Mouse (Mus musculus): ENCODE results near the gene Rsad2.
"Not testable (repeated sequence)": the region's sequence is repeated elsewhere in the genome, so short reads cannot be mapped to it uniquely, and the experiment has no call there.

The Rsad2 gene

DNA sequence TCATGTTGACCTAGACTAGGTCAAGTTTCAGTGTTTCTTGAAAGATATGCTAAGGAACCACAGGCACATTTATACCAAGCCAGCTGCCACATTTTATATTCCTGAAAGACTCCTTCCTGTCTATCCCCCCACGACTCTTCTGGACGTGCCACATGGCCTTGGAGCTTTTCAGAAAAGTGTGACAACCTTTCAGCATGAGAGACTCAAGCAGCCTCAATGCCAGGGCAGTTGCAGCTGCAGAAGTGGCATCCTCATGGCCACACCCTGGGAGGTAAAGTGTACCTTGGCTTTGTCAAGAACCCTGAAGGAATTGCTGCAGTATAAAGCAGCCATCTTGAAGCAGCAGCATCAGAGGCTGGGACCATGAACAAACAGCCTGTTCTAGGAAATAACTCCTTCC lies 11.7 kb downstream of the Rsad2 start:
- no peak for DNase-seq

DNA sequence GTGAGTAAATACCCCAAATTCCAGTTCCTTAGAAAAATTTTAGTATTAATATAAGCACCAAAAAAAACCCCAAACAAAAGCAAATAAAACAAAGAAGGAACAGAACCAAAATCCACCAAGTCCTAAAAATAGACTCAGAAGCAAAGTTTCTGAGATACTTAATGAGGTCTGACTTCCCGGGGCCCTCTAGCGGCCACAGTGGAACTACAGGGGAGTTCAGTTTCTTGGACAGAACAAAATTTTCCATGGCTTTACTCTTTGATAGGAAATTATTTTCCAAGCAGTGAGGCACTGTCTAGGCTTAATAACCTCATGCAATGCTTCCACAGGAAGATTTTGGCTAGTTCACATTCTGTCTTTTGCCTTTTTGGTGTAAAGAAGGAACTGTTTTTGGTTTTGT lies 12.2 kb downstream of the Rsad2 start:
- DNase-seq: peak; percentile 35

DNA sequence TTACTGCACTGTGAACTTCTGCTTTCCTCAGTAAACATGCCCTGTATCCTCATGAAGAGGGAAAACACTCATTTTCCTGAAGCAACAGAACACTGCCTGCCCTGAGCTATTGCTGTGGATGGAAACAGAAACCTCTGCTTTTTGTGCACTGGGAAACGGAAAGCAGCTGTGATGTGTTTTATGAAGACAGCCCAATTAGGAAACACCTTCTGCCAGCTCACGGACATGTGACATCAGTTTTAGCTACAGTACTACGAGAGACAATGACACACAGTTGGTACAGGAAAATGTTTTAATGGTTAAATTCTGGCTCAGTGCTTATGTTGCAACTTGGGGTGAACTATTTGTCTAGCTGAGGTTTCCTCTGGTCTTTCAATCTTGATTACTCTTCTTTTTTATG lies 16.9 kb downstream of the Rsad2 start:
- no peak for DNase-seq

DNA sequence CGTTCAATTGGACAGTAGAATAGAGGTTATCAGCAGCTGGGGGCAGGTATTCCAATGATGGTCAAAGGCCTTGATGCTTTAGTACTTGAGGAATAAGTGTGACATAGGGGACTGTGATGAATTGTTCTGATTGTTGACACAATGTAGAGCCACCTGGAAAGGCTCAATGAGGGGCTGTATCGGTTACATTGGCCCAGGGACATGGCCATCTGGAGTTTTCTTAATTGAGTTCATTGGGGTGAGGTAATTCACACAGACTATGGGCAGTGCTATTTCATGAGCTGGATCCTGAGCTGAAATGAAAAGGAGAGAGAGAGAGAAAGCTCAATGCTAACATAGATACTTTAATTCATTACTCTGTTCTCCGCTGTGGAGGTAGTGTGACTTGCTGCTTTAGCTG lies 18.3 kb downstream of the Rsad2 start:
- DNase-seq: no peak

DNA sequence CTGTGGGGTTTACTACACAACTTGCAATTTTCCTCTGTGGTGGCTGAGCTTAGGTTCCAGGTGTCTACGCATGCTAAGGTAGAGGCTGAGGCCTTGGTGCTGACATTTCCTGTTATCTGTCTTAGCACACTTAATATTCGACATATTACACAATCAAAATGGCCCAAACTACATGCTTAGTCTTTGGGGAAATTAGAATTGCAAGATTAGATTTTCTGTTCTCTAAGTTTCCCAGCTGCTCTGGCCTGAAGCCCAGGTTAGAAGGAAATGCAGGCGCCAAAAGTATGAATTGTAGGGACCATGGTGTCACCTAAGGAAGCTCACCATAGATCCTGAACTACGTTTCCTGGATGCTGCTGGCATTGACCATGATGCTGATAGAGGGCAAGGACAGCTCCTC lies 19.9 kb downstream of the Rsad2 start:
- no peak for DNase-seq

DNA sequence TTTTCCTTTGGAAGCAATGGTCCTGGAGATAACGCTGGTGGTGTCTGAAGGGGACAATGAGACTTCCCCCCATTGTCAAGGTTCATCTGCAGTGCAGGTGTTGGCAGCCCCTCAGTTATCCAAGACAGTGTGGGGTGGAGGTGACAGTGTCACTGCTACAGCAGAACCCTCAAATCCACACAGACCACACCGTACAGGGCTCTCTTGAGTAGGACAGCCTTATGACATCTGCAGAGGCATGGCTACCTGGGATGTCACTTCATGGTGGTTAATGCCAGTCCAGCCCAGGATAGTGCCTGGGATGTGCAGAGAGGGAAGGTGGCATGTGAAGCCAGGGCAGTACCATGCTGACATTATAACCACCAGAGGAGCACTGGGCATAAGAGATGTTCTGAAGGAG lies 27.5 kb downstream of the Rsad2 start:
- not testable (repeated sequence) for DNase-seq

DNA sequence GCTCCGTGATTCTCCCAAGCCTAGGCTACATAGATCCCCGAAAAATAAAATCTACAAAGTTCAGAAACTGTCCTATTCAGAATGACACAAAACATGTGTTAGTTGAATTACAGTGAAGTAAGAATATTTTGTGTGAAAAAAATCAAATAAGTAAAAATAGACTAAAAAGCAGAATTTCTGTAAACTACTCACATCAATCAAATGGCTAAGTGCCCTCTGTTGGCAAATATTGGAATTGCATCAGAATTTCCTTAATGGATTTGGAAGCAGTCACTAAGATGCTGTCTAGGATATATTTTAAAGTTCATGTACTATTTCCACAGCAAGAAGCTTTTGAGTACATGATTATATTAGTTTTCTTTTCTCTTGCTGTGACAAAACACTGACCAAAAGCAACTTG lies 31.4 kb downstream of the Rsad2 start:
- DNase-seq: no peak

DNA sequence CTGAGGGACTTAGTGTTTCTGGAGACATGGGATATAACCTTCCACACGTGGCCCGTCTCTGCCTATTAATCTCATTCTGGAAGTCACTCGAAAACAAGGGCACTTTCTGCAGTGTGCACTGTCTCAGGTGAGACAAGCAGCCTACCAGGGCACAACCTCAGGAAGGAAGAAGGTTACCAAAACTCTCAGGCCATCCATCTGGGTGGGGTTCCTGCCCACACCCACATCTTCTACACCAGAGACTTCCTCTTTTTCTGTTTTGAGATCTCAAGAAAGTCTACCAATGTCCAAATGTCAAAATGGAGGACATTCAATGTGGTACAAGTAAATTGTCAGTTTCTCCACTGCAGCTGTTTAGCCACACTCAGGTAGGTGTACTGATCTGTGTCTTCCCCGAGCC lies 37.9 kb downstream of the Rsad2 start:
- DNase-seq: no peak

DNA sequence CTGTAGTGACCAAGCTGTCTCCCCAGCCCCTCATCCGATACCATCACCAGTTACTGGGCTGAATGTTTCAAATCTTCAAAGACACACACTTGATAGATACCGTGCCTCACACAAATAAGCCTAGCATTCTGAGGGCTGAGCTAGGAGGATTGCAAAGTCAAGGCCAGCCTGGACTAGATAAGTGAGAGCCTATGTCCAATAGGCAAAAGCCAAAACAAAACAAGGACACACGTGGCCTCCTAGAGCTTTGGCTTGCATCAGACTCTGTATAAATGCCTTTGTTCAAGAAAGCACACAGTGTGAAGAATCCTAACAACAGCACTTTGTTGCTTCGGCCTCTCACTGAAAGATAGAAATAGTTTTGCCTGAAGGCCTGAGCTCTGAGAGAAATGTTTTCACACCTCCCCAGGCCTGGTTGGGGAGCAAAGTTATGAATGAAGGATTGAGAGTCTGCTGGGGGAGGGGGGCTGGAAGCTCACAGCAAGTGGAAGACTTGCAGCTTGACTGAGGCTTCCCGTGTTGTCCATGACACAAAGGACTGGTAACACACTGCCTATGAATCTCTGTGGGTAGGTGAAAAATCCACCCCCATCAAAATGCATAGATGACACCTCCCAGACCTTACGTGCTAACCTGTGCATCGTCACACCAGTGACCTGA lies 39.5 kb downstream of the Rsad2 start:
- peak; percentile 35 for DNase-seq

DNA sequence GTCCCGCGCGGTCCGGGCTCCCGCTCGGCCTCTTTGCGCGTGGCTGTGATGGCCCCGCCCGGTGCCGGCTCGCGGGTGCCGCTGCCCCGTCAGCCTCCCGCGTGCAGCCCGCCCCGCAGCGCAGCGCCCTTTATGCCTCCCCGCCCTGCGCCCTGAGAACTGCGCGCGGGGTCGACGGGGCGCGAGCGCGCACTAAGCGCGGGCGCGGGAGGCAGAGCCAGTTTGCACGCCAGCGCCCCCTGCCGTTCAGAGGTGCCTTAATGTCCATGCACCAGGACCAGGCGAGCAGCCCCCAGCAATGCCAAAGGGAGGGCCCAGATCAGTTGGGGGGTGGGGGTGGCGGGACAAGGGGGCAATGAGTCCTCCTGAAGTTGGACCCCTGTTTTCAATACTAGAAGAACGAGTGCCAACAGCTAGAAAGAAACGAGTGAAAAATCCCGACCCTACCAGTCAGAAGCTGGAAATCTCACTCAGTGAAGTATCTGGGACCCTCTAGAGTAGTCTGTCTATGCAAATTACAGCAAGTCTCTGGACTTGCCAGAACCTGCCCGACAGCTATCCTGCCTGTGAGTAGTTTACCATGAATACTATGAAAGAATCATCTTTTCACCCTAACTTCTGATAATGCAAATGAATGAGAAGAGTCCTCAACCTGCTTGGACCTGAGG lies 41.0 kb downstream of the Rsad2 start, which contains the start of gene Rnf144a:
Rnf144a (minus strand) TSS at position 151 of the 668 bp plus-strand sequence.
- DNase-seq: peak; percentile 84

DNA sequence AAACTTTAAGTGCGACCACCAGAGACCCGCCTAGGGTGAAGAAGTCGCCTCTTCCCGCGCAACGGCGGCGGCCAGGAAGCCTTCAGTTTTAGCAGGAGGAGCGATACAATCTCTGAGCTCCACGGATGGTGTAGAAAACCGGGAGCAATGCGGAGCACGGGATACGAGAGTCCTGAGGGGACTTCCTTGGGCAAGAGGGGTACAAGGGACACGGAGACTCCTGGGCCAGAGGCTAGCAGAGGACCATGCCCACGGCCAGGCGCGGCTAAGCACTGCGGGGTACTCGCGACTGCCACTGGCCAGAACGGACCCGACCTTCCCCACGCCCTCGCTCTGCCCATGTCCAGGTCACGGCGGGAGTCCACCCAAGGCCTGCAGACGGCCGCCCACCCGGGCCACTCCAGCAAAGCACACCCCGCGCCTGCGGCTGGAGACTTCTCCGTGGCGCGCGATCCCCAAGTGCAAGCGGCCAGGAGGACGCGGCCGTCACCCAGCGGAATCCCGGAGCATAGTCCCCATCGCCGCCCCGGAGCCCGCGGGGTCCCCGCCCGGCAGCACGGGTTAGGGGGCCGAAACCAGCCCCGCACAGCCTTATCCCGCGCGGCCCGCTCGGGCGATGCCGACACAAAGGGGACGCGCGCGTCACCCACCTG lies 41.7 kb downstream of the Rsad2 start:
- peak; percentile 25 for DNase-seq

DNA sequence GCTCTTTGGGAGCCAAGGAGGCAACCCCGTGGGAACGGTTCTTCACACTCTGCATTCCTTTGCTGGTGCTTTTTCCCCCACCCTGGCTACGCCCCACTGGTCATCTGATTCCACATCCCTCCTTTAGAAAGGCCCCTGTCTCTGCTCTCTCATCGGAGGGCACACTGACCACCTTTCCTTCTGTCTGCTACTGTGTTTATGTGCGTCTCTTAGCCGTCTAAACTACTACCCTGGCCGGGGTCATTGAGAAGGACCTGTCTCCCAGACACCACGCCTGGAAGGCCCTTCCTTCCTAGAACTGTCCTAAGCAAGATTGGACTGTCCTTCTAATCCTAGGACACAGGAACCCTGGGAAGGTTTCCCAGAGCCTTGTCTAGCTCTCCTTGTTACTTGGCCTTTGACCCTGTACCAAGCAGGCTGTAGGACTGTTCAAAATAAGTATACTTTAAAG lies 42.3 kb downstream of the Rsad2 start:
- DNase-seq: no peak

DNA sequence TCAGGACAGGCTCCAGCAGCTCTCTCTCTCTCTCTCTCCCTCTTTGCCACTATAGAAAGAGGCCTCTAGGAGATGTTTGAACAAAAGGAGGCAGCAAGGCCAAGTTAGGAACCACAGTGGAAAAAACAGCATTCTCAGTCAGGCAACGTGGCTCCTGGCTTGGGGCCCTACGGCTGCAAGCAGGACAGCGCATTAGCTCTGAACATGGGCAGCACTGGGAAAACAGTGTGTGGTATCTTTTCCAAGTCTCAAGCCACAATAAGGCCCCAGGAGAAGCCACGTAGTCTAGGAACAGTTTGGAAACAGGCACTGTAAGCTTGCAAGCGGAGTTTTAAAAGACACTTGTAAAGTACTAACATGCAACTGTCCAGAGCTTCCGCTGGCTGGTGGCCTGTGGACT lies 43.5 kb downstream of the Rsad2 start:
- no peak for DNase-seq

DNA sequence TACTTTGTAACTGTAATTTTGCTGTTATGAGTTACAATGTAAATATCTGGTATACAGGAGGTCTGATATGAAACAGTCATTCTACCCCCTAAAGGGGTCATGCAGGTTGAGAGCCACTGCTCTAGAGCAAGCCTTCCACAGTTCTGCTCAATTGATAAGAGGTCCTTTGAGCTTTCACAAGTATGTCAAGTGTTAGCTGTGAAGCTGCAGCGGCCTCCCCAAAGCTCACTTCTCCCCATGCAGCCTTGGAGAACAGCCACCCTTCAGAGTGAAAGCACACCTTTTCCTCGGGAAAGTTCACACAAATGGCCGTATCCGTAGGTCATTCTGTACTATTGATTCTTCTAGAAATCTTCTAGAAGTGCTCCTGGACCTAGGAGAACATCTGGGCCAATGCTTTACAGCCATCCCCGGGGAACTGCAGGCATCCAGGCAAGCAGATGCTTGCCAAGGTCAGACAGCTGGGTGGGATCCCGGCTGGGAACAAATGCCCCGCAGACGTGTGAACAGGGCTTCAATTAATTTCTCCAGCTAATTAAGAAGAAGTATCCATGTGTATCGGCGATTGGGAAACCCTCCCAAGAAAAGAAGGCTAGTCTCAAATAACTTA lies 44.3 kb downstream of the Rsad2 start:
- no peak for DNase-seq

DNA sequence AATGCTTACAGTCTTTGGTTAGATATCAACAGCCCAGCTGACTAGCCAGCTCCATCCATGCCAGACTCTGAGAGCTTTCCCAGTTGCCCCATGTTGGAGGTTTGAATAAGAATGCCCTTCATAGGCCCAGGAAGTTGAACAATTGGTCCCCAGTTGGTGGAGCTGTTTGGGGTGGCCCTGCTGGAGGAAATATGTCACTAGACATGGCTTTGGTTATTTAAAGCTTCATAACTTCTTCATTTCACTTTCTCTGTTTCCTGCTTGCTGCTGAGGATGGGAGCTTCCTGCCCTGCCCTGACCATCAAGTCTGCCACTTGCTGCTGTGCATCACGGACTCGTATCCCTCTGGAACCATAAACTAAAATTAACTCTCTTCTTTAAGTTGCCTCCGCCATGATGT lies 45.8 kb downstream of the Rsad2 start:
- DNase-seq: no peak

DNA sequence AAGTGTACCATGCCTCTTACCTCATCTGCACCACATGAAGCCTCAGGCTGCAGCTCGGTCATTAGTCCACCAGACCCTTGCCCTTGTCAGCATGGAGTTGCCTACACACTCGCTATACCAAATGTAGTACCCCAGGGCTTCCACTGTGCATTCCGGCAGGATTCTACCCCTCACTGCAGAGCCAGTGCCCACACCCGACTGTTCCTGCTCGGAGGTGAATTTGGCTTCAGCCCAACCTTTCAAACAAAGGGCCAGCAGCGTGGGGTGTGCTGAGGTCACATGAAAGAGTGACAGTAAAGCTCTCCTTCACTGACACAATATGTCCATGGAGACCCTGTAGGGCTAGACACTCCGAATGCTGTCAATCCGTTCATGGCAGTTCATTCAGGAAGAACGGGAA lies 47.5 kb downstream of the Rsad2 start:
- DNase-seq: no peak

DNA sequence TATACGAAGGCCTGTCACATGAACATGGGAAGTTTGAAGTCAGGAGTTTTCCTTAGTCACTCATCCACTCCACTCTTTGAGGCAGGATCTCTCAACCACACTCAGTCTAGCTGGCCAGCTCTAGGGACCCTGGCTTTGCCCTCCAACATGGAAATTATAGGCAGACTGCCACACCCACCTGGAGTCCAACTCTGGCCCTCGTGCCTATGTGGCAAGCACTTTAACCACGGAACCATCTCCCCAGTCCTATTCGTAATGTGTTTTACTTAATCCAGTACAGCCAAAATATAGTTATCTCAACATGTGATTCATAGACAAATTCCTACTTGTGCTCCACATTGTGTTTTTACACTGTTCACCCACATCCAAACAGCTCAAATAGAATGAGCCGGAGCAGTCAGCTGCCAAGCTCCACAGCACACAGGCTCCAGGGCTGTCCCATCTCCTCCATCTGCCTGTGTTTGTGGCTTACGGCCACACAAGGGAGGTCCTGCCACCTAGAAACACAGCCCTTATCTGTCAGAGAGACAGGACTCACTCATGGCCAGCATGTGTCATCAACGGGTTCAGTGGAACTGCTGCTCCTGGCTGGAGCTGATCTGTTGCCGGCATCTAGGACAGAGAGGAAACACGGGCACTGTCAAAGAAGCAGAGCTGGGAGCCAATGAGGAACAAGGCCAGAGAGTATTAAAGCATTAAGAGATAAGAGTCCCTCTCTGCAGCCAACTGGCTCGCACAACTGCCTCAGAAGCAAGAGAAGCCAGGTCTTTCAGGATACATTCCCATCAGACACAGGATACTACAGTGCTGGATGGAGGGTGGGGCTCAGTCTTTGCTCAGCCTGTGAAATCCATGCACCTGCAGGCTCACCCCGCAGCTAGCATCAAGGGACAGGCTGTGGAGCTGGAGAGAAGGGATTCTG lies 51.2 kb downstream of the Rsad2 start:
- peak; percentile 74 for DNase-seq

DNA sequence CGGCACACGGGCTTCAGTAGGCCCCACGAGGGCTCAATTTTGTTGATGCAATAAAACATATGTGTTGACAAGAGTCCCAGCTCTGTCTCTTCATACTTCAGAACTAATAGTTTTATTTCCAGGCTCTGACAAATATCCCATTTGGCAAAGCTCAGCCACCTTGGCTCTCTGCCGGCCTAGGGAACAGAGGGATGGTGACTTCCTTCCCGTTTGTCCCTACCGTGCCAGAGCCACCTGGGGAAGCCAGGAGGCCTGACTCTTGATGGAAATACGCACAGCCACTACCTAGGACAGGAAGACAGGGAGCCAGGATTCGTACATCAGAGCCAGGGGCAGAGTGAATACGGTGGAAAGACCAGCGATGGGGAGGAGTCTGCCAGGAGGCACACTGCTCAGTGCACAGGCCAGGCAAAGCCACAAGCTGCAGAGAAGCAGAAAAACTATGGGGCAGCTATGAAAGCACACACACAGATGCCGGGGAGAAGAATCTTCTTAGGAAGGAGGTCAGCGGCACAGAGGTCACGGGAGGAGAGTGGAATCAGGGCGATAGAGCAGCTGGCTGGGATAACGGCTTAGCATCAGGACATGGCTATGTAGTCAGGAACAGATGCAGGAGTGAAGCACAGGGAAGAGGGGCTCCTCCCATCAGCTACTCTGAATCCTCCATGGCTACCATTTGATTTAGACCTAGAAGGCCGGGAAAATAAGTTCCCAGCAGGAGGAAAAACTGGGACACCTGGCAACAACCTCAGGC lies 52.7 kb downstream of the Rsad2 start:
- no peak for DNase-seq

DNA sequence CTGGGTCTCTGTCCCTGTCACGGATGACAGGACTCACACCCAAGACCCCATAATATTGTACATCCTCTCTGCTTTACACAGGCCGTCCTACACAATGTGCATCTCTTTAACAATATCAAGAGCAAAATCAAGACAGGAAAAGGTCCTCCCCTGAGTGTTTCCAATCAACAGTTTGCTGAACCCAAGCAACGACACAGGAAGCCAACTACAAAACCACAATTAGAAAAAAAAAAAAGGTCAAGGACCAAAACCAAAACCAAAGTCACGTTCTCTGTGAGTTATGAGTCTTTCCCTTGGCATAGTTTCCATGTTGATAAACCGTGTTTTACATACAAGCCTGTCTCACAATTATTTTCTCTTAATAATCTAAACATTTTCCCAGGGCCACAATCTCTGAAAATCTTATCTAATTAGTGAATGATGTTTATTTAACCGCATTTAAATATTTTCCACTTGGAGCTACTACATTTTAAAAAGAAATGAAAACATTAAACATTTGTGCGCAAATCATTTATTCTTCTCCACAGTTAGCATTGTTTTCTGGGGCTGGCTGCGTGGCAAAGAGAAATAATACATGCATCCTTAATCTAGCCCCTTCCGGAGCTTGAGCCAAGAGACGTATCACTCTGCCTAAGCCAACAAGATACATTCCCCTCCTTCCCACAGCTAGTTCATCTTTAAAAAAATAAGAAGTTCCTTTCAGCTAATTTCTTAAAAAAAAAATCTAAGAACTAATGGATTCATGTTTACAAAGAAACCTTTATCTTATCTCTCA lies 54.4 kb downstream of the Rsad2 start:
- no peak for DNase-seq

DNA sequence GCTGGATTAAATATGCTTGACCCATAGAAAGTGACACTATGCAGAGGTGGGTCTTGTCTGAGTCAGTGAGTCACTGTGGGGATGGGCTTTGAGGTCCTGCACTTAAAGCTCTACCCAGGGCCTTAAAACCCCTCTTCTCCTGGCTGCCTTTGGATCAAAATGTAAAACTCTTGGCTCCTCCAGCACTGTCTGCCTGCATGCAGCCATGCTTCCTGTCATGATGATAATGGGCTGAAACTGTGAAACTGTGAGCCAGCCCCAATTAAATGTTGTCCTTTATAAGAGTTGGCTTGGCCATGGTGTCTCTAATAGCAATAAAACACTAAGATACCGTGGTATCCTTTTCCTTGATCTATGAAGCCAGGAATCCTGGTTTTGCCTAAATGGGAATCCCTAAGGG lies 55.0 kb downstream of the Rsad2 start:
- no peak for DNase-seq

DNA sequence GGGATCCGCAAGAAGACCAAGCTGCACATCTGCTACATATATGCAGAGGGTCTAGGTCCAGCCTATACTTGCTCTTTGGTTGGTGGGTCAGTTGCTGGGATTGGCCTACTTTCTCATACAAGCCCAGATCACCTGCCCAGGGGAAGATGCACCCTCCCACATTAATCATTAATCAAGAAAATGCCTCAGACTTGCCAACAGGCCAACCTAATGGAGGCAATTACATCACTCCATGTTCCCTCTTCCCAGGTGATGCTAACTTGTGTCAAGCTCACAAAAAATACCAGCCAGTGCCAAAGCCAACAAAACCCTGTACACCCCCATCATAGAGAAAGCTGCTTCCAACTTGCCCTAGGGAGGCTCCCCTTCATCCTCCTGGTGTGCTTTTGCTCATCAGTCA lies 55.5 kb downstream of the Rsad2 start:
- no peak for DNase-seq
